Mouse (Mus musculus): ENCODE measurements around the gene Mdm4.

Mdm4 gene

DNA sequence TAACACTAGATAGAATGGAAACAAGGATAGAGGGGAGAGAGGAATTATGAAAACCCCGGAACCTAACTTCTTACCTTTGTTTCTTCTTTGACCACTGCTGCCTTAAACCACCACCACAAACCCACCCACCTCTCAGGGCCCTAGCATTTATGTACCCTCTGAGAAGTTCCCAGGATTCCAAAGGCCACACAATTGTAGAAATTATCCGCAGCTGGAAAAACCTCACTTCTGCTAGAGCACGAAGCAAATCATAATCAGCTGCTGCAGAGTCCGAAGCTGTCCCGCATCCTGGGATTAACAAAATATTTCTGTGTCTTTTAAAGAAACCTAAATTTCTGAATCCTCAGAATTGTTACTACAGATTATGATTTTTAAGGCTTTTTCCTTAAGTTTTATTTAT lies at the start of gene Mdm4:
TSS of gene Mdm4 (minus strand) at position 101 of the 400 bp plus-strand sequence.
- DNase-seq (ENCODE audit: low spot score) = no peak

DNA sequence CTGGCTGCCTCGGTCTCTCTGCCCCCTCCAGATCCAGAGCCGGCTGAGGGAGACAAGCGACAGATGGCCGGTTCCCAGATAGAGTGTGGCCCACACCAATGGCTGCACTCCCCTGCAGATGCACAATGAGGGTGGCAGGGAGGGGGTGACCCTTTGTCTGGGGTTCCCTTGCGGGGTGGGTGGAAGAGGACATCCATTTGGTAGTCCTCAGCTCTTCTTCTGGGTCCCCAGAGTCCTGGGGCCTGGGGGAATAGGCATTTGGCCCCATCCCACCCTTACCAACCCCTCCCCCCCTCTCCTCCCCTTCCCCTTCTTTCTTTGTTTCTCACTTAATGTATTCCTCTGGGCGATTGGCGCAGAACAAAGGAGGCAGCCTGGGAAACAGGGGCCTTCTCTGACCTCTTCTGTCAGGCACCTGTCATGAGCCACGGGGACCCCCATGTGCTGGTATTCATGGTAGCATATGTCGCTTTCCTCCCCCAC lies 49.8 kb upstream of the Mdm4 start:
- no peak for DNase-seq (ENCODE audit: low spot score)

DNA sequence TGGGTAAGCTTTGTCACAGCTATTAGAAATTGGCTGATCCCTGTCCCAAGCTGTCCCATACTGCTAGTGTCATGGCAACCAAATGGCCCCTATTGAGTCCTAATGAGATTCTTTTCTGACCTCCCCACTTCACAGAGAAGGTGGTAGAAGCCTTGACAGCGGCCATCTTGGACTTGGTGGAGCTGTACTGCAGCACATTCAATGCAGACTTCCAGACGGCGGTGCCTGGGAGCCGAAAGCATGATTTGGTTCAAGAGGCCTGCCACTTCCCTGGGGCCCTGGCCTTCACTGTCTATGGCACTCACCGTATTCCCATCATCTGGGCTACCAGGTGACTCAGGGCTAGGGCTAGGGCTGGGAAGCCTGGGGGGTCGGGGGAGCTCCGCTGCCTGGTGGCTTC lies 49.1 kb upstream of the Mdm4 start:
- DNase-seq (ENCODE audit: low spot score) = no peak

DNA sequence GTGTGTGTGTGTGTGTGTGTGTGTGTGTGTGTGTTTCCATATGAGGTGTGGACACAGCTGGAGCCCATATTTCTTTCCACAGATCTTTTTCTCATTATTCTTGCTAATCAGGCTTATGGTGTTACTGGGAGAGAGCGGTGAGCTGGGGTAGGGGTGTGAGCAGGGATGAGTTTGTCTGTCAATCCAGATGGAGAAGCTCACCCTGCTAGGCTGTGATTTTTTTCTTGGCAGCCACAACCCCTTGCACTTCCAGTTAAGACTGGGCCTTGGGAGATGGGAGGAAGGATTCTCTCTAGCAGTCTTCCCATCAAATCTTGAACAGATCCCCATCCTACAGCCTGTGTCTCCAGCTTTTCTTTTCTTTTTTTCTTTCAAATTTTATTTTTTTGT lies 48.0 kb upstream of the Mdm4 start:
- DNase-seq (ENCODE audit: low spot score) = no peak

DNA sequence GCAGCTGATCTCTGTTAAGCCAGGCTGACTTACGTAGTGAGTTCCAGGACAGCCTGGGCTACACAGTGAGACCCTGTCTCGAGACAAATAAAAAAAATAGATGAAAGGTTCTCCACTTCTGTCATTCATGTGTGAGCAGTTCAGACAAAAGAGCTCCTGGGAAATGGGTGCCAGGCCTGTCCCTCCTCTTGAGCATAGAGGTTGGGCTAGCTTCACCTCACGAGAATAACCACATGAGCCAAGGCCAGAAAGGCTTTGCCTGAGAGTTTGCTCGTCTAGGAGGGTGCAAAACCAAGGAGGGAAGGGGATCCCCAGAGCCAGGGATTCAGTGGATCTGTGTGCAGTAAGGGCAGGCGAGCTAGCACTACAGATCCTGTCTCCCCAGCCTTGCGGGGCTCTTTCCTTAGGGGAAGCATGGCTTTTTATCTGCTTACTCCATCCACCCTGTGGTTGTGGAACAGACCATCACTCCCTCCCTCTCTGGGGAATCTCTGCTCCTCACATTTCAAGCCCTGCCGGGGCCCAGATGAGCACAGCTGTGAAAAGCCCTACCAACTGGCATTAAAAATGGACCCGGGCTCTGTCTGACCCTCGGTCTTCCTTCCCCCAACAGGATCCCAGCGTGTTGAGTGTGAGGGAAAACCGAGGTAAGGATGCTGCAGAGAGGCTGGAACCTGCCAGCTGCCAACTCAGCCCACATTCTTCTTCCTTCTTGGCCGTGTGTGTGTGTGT lies 47.4 kb upstream of the Mdm4 start:
- DNase-seq (ENCODE audit: low spot score) = no peak

DNA sequence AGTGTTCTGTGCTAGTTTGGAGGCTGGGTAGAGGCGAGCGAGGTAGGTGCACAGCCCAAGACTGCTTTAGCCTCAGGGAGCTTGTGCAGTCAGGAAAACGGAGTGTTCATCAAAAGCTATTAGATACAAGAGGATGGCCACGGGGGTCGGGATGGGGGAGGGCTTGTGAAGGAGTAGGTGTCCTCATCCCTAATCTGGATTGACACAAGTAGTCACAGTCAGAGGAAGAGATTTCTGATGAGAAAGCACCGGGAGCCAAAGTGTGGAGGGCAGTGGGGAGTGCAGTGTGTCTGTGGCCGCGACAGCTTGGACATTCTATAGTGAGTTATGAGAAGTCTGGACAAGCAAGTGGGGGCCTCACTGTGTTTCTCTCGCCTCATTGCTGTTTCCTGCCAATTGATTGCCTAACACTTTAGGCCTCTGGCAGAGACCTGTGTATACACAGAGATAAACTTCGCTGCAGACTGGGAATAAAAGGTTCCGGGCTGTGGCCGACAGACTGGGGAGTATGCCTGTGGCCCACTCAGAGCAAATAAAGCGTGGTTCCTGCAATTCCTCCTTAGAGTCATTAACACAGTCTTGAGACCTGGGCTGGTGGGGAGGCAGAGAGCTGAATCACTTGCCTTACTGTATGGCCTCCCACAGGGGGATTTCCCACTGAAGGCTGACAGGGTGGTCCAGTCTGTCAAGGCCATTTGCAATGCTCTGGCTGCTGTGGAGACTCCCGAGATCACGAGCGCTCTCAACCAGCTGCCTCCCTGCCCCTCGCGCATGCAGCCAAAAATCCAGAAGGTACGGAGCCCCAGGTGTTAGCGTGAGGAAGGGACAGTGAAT lies 46.5 kb upstream of the Mdm4 start:
- DNase-seq (ENCODE audit: low spot score) = no peak

DNA sequence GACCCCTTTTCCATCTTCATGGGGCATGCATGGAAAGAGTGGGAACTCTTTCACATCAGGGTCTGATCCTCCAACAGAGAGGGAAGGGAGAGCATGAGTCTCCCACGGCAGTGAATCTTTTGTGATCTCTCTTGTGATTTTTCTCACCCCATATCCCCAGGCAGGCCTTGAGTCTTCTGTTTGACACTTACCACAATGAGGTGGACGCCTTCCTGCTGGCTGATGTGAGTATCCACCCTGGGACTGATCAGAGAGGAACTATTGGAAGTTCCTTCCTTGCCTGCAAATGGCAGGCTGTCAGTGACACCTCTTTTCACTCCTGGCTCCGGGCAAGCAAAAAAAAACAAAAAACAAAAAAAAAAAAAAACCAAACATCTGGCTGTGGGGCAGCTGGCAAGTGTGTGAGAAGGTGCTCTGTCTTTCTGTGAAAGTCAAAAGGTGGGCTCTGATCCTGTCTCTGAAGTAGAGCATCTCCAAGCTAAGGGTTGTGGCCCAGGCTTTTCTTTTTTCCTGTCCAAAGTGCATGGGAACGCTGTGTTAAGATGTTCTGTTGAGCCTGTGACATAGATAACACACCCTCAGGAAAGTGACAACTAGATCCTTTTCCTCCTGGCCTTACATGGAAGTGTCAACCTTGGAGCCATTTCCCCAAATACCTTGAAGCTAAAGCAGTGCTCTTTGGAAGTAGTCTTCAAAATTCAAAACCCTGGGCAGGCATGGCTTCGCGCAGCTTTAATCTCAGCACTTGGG lies 45.5 kb upstream of the Mdm4 start:
- no peak for DNase-seq (ENCODE audit: low spot score)

DNA sequence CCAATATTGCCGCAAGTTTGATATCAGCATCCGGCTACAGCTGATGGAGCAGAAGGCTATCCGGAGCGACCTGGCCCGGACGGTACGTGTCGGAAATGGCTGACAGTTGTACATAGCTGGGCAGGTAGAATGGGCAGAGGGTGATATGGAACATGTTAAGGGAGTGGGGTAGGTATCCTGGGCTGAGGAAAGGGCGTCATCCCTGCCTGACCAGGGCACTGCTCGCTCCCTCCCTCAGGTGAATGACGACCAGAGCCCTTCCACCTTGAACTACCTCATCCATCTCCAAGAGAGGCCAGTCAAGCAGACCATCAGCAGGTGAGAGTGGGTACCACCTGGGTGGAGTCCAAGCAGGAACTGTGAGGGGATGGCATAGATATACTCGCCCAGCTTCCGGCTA lies 44.2 kb upstream of the Mdm4 start:
- DNase-seq (ENCODE audit: low spot score) = no peak

DNA sequence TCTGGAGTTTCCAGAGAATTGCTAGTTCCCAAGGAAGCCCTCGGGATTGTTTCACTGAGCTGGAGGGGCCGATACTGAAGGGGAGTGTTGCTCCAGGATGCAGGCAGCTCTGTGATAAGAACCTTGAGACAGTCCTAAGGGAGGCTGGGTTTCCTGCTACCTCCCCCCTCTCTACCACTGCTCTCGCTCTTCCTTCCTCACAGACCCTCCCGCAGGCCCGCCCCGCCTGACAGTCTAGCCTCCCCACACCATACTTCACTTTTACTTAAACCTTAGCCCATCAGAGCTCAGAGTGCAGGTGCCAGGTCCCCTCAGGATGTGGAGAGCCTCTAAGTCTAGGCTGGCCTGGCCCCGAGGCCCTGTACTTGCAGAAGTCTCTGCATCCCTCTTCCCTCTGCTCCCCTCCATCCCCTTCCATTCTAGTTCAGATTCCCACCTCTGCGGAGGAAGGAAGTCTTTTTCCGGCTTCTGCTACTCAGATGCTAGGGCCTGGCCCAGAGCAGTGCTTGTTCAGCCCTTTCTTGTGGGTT lies 43.0 kb upstream of the Mdm4 start:
- DNase-seq (ENCODE audit: low spot score) = no peak

DNA sequence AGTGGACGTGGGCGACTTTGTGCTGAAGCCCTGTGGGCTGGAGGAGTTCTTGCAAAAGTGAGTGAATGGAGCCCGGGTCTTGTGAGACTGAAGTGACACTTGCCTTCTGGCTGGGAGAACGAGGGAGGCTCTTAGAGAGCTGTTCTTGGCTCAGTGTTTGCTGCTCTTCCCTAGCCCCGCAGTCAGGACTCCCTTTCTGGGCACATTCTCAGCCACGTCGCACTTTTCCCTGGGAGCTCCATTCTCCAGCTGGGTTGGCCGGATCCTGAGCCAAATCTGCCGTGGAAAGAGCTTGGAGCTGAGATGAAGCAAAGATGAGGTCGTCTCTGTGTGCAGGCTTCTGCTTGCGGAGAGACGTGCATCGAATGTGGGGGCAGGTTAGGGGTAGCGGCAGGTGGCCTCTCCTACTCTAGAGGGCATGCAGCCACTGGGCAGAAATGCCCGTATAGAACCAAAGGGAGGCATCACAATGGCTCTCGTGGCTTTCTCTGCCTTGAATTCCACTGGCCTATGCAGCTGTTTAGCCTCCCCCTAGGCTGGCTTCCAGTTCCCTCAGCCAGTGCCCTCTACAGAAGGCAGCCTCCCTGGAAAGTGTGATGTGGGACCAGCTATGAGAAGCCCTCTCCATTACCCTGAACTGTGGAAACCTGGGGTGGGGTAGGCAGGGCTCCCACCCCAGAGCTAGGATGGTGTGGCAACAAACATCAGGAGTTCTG lies 41.5 kb upstream of the Mdm4 start:
- no peak for DNase-seq (ENCODE audit: low spot score)

DNA sequence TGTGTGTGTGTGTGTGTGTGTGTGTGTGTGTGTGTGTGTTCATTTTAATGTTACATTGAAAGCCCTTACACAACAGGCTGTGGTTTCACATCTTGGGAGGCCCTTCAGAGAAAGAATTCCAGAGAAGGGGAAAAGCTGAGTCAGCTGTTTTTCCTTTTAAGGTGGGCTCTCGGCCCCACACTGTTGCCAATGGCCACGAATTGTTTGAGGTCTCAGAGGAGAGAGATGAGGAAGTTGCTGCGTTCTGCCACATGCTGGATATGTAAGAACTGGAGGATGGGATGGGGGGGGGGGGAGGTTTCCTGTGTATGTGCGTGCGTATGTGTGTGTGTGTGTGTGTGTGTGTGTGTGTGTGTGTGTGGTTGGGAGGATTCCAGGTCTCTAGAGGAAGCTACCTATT lies 39.8 kb upstream of the Mdm4 start:
- no peak for DNase-seq (ENCODE audit: low spot score)

DNA sequence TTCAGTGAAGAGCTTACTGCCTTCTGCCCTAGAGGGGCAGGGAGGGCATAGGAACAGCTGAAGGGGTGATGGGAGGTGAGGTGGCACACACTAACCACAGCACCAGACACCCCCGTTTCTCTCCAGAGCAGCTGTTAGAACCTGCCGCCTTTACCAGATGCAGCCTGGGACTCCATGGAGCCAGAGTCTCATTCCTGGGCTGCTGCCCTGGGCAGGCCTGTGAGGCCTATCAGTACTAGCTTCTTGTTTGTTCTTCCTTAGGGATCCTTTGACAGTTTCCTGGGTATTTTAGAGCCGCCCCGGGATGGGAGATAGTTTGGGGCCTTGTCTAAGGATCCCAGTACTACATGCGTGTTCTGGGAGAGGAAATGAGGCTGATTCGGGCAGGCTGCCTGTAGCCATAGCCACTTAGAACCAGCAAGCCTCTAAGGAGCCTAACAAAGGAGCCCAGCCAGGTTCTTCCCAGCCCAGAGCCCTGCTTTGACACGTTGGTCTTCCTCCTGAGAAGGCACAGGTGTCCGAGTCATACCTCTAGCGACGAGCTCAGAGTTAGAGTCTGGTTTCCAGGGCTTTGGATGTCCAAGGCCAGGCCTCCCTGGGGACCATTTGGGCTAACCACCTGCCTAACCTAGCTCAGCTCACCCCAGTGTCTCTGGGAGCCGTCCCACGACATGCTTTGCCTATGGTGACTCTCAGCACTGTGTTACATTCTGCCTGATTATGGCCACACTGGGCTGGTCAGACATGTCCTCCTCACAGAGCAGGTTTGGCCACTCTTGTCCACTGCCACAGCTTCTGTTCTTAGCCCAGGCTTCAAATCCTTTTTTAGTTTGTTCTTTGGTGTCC lies 39.1 kb upstream of the Mdm4 start:
- DNase-seq (ENCODE audit: low spot score) = no peak

DNA sequence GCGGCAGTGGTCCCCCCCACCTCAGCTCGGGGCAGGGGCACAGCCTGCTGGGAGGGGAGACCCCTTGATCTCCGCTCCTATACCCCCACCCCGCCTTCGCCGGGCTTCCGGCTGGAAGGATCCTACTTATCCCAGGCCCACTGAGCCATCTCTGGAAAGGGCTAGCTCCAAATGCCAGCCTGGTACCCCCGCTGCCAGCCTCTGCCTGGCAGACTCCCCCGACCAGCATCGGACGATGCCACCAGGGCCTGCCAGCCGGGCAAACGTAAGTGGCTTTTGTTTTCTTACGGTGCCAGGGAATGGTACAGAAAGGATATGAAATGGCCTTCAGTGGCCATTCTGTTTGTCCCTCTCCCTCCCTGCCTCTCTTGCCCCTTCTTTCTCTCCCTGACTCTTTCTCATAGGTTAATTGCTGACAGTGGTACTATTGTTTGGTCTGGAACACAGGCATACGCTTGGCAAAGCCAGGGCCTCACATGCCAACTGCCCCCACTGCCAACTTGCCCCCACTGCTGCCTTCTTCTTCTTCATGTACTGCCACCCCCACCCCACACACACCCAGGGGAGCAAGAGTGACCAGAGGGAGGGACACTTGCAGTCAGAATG lies 38.4 kb upstream of the Mdm4 start:
- DNase-seq (ENCODE audit: low spot score) = no peak

DNA sequence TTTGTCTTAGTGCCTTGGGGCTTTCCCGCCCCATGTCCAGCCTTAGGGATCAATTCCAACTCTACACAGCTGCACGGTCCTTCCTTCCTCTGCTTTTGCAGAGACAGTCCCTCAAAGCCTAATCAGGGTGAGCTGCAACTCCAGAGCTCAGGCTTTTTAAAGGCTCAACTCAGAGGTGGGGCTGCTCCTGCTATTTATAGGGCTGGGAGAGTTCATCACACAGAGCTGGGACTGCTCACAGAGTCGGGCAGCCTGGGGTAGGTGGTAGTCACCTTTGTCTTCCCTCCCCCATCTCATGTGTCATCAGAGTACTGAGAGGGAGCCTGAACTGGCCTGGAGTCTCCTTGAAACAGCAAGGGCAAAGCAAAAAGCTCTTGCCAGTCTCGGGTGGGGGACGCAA lies 37.9 kb upstream of the Mdm4 start:
- DNase-seq (ENCODE audit: low spot score) = no peak

DNA sequence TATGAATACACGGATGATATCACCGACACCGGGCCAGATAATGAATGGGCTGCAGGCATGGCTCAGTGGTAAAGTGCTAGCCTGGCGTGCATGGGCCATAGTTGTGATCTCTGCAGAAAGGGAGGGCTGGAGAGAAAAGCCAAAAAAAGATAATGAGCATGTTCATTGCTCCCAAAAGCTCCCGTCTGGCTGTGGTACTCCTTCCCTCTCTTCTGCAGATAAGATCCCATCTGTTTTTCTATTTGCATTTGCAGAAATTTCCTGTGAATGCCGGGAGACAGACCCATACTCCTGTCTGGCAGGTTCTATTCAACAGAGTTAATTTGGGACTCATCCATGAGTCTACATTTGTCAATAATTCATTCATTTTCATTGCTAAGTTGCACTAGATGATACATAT lies 32.8 kb upstream of the Mdm4 start:
- DNase-seq (ENCODE audit: low spot score) = no peak

DNA sequence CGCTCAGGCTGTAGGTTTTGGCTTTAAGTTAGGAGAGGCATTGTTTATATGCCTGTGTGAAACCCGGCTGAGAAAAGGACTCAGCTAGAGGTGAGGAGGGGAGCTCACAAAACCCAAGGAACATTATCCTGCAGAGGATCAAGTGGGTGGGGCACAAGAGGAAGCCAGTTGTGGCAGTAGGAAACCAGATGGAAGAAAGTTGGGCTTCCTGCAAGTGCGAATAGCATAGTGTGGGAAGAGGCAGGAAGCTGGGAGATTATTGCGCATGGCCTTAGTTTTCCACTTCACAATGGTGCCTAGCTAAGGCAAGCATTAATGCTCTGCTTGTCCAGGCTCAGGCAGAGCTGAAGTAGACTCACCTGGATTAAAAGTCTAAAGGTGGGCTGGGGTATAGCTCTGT lies 30.3 kb upstream of the Mdm4 start:
- no peak for DNase-seq (ENCODE audit: low spot score)

DNA sequence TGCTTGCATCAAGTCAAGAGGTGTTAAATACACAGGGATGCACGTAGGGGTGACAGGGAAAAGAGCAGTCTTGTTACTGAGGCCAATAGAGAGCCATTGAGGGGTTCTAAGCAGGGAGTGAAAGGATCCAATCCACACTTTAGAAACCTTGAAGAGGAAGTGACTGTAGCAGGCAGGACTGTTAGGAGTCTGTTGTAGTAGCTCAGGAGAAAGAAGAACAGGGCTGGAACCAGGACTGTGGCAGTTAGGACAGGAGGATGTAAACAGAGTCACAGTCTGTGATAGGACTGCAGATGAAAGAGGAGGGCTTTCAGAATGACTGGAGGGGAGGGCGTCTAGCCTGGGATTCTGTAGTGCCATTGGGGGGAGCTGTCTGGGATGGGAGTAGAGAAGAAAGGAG lies 29.2 kb upstream of the Mdm4 start:
- DNase-seq (ENCODE audit: low spot score) = no peak

DNA sequence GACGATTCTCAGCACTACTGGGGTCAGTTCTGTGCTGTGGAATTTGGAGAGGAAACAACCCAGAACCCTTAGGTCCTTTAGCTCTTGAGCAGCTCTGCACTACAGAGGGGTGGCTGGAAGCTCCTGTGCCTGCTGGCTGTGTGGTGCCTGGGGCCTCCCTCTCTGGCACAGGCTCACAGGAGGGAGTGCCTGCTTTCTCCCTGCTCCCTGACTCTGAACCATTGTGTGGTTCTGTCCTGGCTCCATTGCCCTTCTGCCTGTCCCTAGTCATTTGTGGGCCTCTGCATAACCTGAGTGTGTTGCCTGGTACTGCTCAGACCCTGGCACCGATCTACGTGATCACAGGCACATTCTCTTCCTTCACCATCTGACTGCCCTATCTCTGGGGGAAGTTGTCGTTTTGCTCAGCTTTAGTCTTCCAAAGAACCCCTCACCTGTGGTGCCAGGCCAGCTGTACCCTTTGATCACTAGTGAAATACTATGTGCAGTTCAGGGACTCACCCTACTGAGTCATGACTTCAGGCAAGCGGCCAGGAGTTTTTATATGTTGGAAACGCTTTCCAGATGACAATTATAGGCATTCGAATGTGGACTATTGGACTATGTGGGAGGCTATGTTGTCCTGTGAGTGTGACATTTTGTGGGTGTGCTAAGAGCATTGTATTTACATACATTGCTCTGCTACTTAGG lies 27.1 kb upstream of the Mdm4 start:
- DNase-seq (ENCODE audit: low spot score) = no peak

DNA sequence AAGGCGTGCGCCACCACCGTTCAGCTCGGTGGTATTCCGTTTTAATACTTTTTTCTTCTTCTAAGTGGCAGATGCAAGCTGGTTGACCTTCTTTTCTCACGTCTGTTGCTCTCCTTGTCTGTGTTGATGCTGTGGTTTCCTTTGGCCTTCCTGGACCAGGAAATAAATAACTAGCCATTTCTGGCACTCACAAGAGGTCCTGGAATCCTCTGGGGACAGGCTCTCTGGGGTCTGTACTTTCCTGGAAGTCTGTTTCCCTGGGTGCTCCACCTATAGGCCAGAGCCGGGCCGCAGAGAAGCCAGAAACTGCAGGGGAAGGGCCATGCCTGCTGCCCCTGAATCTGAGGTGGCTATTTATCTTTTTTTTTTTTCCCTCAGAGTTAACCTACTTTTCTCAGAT lies 24.0 kb upstream of the Mdm4 start:
- DNase-seq (ENCODE audit: low spot score) = no peak

DNA sequence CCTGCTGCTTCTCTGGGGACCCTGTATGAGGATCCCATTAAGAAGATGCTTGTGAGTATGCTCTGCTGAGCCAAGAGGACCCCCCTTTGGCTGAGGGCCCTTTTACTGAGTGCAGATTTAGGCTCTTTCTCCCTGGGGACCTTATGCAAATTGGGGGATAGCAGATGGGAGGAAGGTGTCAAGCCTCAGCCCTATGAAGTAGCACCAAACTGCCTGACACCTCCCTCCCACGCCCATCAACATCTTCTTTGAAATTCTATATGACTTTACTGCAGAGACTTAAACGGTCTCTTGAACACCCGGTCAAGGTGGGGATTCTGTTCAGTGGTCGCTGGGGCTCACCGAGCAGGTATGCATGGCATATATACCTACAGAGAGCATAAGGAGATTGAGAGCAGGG lies 22.7 kb upstream of the Mdm4 start:
- DNase-seq (ENCODE audit: low spot score) = peak; percentile 28
